ENCODE assay signal across 10 mouse cellular contexts in genomic region chr2:157723883-157724573, GRCm38 (mm10). TPM values are rescaled to one million over a fixed set of nuclear protein-coding genes. Genes with fewer than 3 reads are reported as not detected.
DNase-seq lines count a peak whose midpoint lies in the region; ATAC-seq lines count a peak whose summit lies in the region.
"Had no signal": no experiment of that assay in that cellular context is flagged by ENCODE, and none has a peak within 500 bp of the region (broad histone marks: within the 10 kb centered on the region; RNA-seq: fewer than 3 reads in every experiment).

No protein-coding gene starts in this region.

- H3K4me1 ChIP-seq in kidney, embryonic 16.5 days (ENCODE audit: insufficient read depth, low read length), result peaks cover 20% of the 10 kb centered on the region
- H3K4me1 ChIP-seq in forebrain, embryonic 12.5 days, result peaks cover 12% of the 10 kb centered on the region
- H3K4me1 ChIP-seq in limb, embryonic 11.5 days (ENCODE audit: control insufficient read depth, insufficient read depth, low read length), result peaks cover 5% of the 10 kb centered on the region
- peaks cover 18% of the 10 kb centered on the region for H3K4me1 ChIP-seq in neural tube, embryonic 15.5 days

- H3K9me3 ChIP-seq in kidney, embryonic 16.5 days (ENCODE audit: low read length), result no peaks in the 10 kb centered on the region
- H3K9me3 ChIP-seq in forebrain, embryonic 12.5 days, result no peaks in the 10 kb centered on the region
- no peaks in the 10 kb centered on the region; the same call in 1 of the 2 replicates for H3K9me3 ChIP-seq in limb, embryonic 11.5 days (ENCODE audit: control insufficient read depth, low read length)
- no peaks in the 10 kb centered on the region for H3K9me3 ChIP-seq in neural tube, embryonic 15.5 days (replicated peaks)

- no peaks in the 10 kb centered on the region for H3K27me3 ChIP-seq in kidney, embryonic 16.5 days (ENCODE audit: insufficient read depth, low read length)
- no peaks in the 10 kb centered on the region for H3K27me3 ChIP-seq in forebrain, embryonic 12.5 days
- H3K27me3 ChIP-seq in limb, embryonic 11.5 days (ENCODE audit: control insufficient read depth, insufficient read depth, low read length), result no peaks in the 10 kb centered on the region
- no peaks in the 10 kb centered on the region for H3K27me3 ChIP-seq in neural tube, embryonic 15.5 days (replicated peaks)

- ATAC-seq in kidney, embryonic 16.5 days (ENCODE audit: low FRiP score, low TSS enrichment), result peak; percentile 70
- peak; percentile 60; the same call in 1 of the 2 replicates for ATAC-seq in forebrain, embryonic 12.5 days (ENCODE audit: low FRiP score)
- ATAC-seq in limb, embryonic 11.5 days (ENCODE audit: insufficient number of reproducible peaks, low FRiP score, low TSS enrichment, low read depth), result no peak
- ATAC-seq in neural tube, embryonic 15.5 days (ENCODE audit: low FRiP score), result peak; percentile 57

- no peaks in the 10 kb centered on the region for H3K36me3 ChIP-seq in kidney, embryonic 16.5 days (ENCODE audit: insufficient read depth, low read length)
- no peaks in the 10 kb centered on the region for H3K36me3 ChIP-seq in forebrain, embryonic 12.5 days (replicated peaks)
- H3K36me3 ChIP-seq in limb, embryonic 11.5 days (ENCODE audit: control insufficient read depth, insufficient read depth, low read length), result no peaks in the 10 kb centered on the region; the same call in 1 of the 2 replicates
- no peaks in the 10 kb centered on the region for H3K36me3 ChIP-seq in neural tube, embryonic 15.5 days

- H3K9ac ChIP-seq in kidney, embryonic 16.5 days (replicated peaks; ENCODE audit: low read length), result no peak overlapping the region
- no peak overlapping the region for H3K9ac ChIP-seq in forebrain, embryonic 12.5 days
- H3K9ac ChIP-seq in limb, embryonic 11.5 days (ENCODE audit: low read length), result no peak overlapping the region
- H3K9ac ChIP-seq in neural tube, embryonic 15.5 days (replicated peaks), result no peak overlapping the region

- no peak overlapping the region for H3K27ac ChIP-seq in kidney, embryonic 16.5 days (ENCODE audit: low read length)
- peak overlapping the region; percentile 43 for H3K27ac ChIP-seq in forebrain, embryonic 12.5 days
- H3K27ac ChIP-seq in limb, embryonic 11.5 days (replicated peaks; ENCODE audit: low read depth, low read length), result 0 out of 2 replicates have a peak overlapping the region, but pooled peaks have one; percentile 5
- H3K27ac ChIP-seq in neural tube, embryonic 15.5 days (replicated peaks), result peak overlapping the region; percentile 56

- no peak overlapping the region for H3K4me3 ChIP-seq in kidney, embryonic 16.5 days (ENCODE audit: low read length)
- H3K4me3 ChIP-seq in forebrain, embryonic 12.5 days (replicated peaks), result no peak overlapping the region
- no peak overlapping the region for H3K4me3 ChIP-seq in limb, embryonic 11.5 days (ENCODE audit: low read depth, low read length)
- H3K4me3 ChIP-seq in neural tube, embryonic 15.5 days (replicated peaks), result no peak overlapping the region

- no peak overlapping the region; the same call in 1 of the 2 replicates for H3K4me2 ChIP-seq in kidney, embryonic 16.5 days (replicated peaks; ENCODE audit: low read depth, low read length)
- H3K4me2 ChIP-seq in forebrain, embryonic 12.5 days, result no peak overlapping the region
- no peak overlapping the region for H3K4me2 ChIP-seq in limb, embryonic 11.5 days (ENCODE audit: low read depth, severe bottlenecking)
- 0 out of 2 replicates have a peak overlapping the region, but pooled peaks have one; percentile 17 for H3K4me2 ChIP-seq in neural tube, embryonic 15.5 days

- WGBS in kidney, embryonic 16.5 days, result 34% methylated on average over 8 of the region's 8 CpGs
- WGBS in forebrain, embryonic 12.5 days, result 58% methylated on average over 8 of the region's 8 CpGs
- 63% methylated on average over 8 of the region's 8 CpGs for WGBS in limb, embryonic 11.5 days
- WGBS in neural tube, embryonic 15.5 days, result 31% methylated on average over 8 of the region's 8 CpGs

- DNase-seq in kidney, postnatal 36 days, result no peak
- no peak for DNase-seq in limb, embryonic 11.5 days (ENCODE audit: low spot score)
- no peak for DNase-seq in thymus, adult 18-20 months
- DNase-seq in ovary, postnatal 10 days (ENCODE audit: low spot score), result no peak
- no peak for DNase-seq in kidney, postnatal 25 days
- DNase-seq: gastrocnemius, postnatal 36 days; kidney, adult 11 months had no signal

RNA-seq across cellular contexts. Expression of gene Ctnnbl1, which starts 13.2 kb away (rescaled TPM):
- 71.6 and 72.0 TPM in 2 replicates for polyA plus RNA-seq in kidney, embryonic 16.5 days (2015; fragmentation: Nextera tagmentation; extraction: Ambion mirVana)
- 100 and 101 TPM in 2 replicates for polyA plus RNA-seq in forebrain, embryonic 12.5 days (2016; fragmentation: Nextera tagmentation; extraction: Ambion mirVana)
- polyA plus RNA-seq in limb, embryonic 11.5 days (2014; fragmentation: Nextera tagmentation; extraction: Ambion mirVana), result 87.9 and 88.6 TPM in 2 replicates
- polyA plus RNA-seq in neural tube, embryonic 15.5 days (2015; fragmentation: Nextera tagmentation; extraction: Ambion mirVana), result 51.3 and 52.6 TPM in 2 replicates
